Mouse (Mus musculus) kidney, postnatal 25 days (tissue): Measurements from ENCODE around the gene Syngr1.

Experiments
- DNase-seq, 2 experiments: peaks; one replicate each; pipeline ENCODE4 v3.0.0; 2021; ENCODE audit warnings: mixed read lengths in 2 of 2

Syngr1 gene

DNA sequence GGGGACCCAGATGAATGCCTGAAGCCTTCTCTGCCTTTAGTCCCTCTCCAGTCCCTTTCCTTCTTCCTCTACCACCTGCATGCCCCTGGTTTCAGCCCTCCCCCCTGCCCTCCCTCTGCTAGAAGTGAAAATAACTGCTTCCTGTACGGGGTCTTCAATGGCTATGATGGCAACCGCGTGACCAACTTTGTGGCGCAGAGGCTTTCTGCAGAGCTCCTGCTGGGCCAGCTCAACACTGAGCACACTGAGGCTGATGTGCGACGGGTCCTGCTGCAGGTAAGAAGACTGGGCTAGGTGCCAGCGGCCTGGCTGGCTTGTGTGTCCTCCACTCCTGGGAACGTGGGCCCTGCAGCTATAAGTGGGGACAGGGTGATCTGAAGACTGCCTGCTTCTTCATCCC lies 57.4 kb downstream of the Syngr1 start:
- DNase-seq, result no peak

DNA sequence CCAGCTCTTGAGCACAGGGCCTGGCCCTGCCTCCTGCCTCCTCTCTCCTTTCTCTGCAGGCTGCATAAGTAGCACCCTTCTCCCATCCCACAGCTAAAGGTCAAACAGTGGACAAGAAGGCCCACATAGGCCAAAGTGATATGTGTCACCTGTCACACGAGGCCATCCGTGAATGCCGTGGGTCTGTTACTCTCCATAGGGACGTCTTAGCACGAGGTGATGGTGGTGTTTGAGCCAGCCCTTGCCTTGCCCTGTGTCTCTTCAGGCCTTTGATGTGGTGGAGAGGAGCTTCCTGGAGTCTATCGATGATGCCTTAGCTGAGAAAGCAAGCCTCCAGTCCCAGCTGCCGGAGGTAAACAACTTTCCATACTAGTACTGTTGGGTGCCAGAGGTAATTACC lies 58.4 kb downstream of the Syngr1 start:
- DNase-seq, result no peak

DNA sequence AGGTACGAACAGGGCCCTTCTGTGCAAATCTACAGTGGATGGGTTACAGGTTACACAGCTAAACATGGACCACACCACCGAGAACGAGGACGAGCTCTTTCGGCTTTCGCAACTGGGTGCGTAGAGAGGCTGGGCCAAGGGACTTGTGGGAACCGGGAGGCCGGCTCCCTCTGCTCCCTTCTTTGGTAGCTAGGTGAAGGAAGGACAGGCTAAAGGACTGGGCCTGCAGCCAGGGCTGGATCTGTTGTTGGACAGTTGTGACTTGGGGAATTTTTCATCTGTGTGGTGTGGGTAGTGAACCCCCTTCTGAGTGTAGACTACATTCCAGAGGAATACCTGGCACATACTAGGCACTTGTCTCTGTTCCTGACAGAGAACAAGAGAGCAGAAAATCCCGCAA lies 61.5 kb downstream of the Syngr1 start:
- DNase-seq, result no peak

DNA sequence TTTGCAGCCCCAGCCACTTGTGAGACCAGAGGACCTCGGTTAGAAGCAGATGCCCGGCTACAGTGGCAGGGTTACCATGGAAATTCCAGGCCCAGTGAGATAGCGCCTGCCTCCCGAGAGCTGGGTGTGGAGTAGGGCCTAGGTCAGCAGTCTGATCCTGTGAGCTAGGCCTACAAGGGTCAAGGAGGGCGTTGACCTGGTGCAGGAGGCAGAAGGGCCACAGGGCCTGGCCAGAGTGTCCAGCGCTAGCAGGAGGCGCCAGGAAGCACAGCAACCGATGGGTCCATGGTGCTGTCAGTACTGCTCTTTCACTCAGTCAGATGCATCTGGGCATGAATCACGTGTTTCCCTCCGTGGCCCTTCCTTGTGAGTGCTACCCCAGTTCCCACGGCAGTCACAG lies 62.6 kb downstream of the Syngr1 start:
- peak in 1 of 2 experiments; percentile 60 for DNase-seq

DNA sequence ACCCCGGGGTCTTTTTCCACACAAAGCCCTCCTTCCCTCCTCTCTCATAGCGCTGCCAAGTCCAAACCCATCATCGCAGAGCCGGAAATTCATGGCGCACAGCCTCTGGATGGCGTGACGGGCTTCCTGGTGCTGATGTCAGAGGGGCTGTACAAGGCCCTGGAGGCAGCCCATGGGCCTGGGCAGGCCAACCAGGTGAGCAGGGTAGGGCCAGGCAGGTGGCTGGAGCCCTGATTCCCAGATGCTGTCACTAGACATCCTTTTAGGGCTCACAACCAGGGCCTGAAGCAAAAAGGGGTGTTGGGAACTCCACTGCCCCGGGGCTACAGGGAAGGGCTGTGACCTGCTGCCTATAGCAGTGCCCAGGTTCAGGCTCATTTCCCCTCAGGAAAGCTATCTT lies 64.6 kb downstream of the Syngr1 start:
- no peak for DNase-seq

DNA sequence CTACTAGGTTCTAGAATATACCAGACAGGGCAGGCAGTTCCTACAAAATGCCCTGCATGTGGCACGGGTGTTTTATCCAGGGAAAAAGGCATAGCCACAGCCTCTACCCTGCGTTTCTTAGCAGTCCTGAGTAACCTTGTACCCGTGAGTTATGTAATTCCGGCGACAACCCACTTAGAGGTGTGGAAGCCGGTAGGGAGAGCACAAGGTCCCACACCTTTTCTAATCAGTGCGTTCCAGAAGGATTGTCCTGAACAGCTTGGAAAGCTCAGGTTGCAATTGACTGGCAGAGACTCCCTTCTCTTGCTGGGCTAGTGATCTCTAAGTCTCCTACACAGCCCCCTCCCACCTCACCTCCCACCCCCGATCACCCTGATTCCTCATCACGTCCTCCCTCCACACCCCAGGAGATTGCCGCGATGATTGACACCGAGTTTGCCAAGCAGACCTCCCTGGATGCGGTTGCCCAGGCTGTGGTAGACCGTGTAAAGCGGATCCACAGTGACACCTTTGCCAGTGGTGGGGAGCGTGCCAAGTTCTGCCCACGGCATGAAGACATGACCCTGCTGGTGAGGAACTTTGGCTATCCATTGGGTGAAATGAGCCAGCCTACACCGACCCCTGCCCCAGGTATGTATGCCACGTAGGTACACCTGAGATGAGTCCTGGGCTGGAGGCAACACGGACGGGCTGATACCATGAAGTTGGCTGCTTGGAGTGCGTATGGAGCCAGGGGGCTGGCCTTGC lies 66.2 kb downstream of the Syngr1 start:
- DNase-seq, result peak in 1 of 2 experiments; percentile 64

DNA sequence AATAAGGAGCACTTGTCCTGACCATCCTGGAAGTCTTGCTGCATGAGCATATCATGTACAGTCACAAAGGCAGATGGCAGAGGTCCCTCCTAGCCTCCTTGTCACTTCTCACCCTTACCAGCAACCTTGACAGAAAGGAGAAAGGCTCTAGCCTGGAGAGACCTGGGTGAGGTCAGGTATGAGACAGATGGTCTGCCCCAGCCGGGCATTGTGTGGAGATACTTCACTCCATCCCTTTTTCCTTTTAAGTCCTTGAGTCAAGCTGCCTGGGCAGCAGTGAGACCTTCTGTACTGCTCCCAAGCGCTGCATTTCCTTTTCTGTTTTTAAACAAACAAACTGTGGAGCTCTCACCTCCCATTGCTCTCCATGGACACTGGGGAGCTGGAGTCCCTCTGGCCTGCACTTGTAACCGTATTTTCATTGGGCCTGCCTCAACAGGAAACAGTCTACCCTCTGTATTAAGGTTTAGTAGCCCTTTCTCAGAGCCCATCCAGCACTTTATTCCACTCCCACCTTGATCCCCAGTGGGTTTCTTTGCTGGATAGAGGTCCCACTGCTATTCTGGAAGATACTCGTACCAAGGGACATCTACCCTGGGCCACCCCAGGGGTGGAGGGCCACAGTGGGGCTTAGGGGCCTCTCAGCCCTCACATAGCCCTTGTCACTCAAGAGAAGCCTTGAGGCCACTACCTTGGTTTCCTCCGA lies 67.0 kb downstream of the Syngr1 start:
- DNase-seq, result no peak

DNA sequence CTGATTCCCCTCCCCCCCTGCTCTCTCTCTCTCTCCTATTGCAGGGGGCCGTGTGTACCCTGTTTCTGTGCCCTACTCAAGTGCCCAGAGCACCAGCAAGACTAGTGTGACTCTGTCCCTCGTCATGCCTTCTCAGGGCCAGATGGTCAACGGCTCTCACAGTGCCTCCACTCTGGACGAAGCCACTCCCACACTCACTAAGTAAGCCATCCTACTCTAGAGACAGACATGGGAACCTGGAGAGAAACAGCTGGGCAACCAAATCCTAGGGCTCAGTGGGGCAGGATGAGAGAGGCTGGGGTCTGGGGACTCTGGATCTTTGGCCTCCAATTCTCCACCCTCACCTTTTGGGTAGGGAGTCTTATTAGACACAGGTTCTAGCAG lies 67.6 kb downstream of the Syngr1 start:
- no peak for DNase-seq

DNA sequence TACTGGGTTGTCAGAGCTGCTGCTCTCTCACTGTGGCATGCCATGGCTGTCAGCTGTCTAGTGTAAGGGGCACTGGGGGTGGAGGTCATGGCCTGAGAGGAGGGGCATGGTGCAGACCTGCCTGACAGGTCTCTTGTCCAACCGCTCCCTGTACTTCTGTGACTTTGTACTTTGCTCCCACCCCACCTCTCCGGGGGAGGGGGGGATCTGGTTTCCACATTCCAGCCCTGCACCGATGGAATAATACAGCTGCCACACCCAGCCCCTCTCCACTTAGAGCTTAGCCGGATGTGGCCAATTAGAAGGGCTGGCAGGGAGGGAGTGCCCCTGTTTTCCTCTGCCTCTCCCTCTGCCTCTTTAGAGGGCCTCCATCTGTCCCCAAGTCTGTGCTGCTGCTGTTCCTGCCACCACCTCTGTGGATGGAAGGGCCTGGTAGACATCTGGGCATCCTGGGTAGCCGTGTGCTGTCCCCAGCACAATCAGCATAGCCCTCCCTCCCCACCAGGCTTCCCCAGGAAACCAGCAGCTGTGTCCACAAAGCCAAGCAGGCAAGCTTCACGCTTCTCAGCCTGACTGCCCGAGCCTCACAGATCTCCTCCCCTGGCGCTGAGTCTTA lies 68.3 kb downstream of the Syngr1 start:
- DNase-seq, result peak; percentile 80 to 93

DNA sequence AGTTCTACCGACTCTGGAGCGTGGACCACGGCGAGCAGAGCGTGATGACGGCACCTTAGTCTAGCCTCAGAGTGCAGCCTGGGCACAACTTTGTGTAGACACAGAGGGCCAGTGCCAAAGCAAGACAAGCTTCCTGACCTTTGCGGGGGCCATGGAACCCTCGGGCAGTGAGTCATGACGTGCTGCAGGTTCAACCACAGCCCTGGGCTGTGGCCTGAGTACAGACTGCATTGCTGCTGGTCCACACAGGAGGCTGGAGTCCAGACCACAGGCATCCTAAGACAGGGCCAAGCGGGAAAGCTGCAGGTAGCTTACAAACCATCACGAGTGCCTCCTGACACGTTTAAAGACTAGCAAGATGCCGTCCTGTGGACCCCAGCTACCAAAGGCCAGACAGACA lies 69.1 kb downstream of the Syngr1 start:
- peak in 1 of 2 experiments; percentile 56 for DNase-seq

DNA sequence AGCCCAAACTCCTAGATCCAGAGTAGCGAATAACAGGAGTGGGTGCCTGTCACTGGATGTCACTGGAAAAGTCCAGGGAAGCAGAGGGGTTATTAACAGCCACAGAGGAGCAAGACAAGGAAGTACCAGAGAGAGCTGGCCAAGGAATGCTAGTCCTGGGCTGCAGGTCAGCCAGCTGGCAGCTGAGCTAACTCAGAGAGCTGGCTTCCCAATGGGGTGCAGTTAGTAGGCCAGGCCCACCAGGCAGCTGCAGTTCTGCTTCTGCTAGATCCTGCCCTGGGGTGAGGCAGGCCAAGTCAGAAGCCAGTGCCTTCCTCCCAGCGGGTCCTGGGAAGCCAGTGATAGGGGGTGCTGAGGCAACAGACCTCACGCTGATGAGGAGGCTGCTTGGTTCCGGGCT lies 69.6 kb downstream of the Syngr1 start:
- DNase-seq, result no peak

DNA sequence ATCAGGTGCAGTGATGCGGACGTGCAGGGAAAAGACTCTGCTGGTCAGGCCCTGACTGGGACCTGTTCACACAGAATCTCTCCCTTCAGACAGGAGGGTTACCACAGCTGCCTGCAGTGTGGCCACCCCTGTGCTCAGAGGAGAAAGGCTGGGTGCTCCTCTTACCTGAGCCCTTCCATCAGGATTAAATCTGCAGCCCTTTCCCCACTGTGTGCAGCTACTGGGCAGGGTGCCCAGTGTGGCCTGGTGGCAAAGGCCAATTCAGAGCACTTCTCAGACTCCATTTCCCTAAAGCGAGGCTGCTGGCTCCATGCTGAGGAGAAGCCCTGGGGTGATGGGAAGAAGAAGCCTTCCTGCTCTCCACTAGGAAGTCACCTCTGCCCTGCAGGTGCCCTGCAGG lies 70.1 kb downstream of the Syngr1 start:
- no peak for DNase-seq

DNA sequence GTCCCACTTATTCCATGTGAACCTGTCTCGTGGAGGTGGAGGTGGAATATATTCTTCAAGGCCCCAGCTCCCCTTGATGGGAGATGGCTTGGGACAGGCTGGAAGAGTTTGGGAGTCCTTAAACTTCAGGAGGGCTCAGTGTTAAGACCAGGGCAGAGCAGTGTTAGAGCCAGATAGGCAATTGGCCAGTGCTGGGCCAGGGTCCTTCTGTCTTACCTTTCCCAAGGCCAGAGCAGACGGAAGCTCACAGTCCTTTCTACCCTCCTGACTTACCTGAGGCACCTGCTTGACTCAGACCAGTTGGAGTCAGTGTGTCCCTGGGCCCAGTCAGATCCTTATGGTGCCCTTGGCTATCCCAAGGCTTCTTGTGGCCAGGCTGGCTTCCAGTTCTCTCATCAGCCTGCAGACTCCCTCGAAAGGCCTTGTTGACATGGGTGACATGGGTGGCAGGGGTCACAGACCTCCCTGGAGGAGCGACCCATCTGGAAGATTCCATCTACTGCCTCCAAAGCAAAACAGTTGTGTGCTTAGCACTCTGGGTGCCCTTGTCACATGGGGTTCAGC lies 71.3 kb downstream of the Syngr1 start:
- no peak for DNase-seq

DNA sequence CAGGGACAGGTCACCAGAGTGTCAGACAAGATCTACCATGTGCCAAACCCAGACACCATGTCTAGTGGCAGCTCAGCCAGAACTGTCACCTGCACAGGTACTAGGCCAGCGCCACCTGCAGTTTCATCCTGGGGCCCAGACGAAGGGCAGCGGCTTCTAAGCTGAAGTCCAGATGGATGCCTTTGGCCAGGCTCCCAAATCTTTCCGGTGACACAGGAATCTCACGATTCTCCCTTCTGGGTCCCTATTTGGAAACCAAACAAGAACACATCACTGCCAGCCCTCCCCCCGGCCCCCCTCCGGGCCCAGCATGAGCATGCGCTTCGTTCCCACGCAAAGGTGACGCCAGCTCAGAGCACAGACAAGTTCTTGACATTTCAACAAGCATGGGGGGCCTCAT lies 72.1 kb downstream of the Syngr1 start:
- no peak for DNase-seq

DNA sequence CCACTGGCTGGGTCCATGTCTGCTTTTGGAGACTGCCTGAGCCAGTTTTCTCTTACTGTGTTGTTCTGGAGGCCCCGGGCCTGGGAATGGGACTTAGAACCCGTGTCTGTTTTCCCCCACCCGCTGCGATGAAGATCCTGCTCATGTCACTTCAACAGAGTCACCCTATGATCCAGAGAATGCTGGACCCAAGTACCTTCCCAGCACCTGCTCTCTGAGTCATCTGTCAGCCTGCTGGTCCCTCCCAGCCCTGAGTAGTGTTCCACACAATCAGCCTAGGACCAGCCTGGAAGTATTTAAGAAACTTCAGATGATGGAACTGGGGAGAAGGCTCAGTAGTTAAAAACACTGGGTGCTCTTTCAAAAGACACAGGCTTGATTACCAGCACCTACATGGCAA lies 72.6 kb downstream of the Syngr1 start:
- no peak for DNase-seq

DNA sequence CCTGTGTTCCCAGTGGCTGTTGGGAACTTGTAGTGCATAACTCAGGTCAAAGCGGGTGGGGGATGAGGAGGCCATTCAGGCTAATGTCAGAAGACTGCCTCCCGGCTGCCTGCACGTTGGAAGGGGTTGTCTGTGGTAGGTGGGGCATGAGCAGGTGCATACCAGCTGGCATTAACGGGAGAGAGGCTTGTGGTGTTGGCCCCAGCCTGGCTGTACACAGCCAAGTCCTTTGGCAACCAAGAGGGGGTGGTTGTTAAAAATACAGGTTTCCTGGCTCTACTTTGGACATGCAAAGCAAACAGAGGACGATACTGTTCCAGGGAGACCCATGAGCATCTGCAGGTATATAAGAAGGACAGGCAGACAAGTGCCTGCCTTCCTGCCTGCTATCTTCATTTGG lies 74.3 kb downstream of the Syngr1 start:
- DNase-seq, result no peak
